Mouse (Mus musculus) hindlimb bud, embryonic 11.5 days (tissue): Measurements from ENCODE around the gene Nop58.
"Not testable (repeated sequence)": the region's sequence is repeated elsewhere in the genome, so short reads cannot be mapped to it uniquely, and the experiment has no call there.

Experiments used
- DNase-seq: peaks from one replicate; pipeline ENCODE4 v3.0.0-alpha.2; 2012; ENCODE audit warnings: low read depth, low spot score; ENCODE audit errors: extremely low spot score

The Nop58 gene

DNA sequence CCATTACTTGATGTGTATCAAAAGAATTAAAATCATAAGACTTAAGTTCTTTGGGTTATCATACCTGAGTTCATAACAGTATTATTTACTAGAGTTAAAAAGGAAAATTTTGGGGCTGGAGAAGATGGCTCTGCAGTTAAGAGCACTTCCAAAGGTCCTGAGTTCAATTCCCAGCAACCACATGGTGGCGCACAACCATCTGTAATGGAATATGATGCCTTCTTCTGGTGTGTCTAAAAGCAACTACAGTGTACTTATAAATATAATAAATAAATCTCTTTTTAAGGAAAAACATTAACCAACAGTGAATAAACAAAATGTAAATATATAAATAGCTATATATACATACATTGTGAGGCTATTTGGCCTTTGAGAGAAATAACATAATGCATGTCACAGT lies 17.0 kb downstream of the Nop58 start:
- no peak for DNase-seq

DNA sequence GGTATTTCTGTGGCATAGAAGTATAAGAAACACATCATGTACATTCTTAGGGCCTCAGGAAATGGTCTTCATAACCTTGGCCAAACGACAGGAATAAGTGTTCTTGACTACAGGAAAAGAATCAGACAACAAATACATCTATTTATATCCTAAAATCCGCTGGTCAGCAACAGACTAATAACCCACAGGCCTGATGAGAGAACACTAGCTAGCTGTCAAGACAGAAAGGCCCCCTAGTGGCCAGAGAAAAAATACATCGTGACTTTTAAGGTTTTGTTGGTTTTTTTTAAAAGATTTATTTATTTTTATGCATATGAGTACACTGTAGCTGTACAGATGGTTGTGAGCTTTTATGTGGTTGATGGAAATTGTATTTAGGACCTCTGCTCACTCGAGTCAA lies 35.1 kb downstream of the Nop58 start:
- DNase-seq = peak; percentile 16

DNA sequence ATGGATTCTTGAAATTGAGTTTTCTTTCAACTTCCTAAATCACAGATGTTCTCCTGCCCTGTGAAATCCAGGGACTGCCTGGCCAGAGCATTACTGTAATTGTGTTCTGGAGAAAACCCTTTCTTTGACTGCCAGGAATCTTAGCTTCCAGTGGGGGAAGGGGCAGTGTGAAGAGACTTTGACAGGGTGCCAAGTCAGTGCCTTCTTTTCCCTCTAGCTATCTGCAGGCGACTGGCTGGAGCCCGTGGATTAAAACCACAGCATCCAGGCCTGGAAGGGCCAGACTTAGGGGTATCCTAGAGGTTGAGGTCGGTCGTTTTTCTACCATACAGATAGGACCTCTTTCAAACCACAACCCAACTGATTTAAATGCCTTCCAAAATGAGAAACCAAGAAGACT lies 40.9 kb downstream of the Nop58 start:
- no peak for DNase-seq

DNA sequence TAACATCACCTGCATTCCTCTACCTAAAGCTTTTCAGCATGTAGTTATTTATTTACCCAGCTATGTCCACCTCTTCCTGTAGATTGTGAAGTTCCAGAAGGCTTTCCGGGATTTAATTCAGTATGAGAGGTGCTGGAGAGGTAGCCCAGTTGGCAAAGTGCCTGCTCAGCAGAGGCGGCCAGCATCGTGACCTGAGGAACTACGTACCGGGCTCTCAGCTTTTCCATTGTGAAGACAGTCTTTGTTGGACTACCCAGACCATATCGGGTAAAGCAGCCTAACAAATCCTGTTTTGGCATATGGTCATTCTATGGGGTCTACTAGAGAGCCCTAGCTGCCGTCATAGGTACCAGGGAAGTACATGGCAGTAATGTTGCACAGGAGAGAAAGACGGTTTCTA lies 45.3 kb downstream of the Nop58 start:
- no peak for DNase-seq

DNA sequence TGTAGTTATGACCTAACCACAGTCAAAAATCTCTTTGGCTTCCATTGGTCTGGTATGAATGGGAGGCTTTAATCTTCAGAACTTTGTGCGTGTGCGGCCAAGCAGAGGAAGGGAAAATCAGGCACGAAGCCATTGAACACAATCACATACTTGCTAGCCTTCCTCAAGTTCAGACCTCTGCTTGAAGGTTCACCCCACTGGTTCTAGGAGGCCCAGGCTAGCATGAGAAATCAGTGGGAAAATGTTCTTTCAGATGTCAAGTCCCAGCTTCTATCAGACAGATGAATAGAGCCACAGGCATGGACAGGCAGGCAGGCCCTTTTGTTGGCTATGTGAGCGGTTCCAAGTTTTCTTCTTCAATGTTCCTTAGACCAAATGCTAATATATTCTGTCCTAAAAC lies 46.0 kb downstream of the Nop58 start:
- DNase-seq = no peak

DNA sequence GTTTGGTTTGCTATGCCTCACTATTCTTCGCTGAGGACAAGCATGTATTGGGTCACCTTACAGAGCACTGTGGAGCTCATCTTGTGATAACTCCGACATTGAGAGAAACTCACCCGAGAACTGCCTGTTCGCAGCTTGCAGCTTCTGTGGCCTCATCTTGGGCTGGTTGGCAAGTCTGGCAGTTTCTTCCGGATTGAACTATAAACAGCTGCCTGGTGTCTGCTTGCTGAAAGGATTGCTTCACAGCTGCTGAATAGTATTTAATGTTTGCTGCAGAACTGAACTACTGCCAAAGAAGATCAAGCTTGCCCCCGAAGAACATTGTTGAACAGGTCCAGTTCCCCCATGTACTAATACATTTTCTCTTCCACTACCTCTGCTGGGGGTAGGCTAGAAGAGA lies 49.3 kb downstream of the Nop58 start:
- DNase-seq = no peak

DNA sequence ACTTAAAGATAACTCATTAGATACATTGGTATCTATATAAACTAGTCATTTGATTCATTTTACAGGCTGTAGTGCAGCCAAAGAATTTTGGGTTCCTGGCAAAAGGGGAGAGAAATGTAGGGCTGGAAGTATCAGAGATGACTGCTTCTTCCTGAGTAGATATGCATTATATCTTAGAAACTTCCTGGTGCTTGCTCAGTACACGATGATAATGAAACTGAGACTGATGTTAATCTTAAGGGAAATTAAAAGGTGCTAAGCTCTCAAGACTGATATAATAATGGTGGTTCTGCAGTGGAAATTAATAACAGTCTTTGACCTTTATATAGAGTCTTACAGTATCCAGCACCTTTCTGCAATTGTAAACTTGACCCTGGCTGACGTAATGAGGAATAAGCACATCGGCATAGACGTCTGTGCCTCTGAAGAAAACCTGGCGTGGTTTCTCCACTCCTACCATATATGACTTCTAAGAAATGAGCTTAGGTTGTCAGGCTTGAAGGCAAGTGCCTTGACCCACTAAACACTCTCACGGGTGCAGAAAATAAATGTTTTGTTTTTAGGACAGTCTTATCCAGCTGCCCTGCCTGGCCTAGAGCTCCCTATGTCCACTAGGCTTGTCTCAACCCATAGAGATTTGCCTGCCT lies 54.1 kb downstream of the Nop58 start:
- DNase-seq = no peak

DNA sequence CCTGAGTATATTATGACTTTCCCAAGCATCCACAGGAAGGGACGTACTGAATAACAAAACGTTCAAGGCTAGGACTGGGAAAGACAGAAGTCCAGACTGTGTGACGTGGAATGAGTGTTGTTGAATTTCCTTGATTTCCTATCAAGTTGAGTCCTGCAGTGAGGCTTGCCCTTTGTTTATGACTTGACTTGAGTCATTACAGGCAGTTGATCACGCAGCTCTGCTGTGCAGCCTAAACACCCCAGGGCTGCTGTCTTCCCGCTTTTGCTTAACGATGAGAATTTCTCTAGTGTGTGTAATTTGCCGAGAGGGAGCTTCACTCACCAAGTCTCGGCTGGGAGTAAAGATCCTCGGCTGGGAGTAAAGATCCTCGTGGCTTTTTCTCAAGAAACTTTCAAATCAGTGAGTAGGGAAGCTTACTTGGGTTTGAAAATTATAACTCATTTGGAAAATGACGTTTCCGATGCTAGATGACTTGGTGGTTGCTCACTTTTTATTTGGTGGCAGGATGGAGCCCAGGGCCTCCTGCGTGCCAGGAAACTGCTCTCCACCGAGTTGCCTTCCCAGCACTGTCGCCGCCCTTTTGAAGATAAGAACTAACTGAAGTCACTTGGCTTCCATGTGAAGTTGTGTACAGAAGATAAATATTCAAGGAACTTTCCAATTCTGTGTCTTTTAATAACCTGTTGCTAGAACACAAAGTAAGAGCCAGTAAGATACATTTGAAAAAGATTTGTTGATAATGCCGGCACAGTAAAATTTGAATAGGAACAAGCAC lies 55.0 kb downstream of the Nop58 start:
- no peak for DNase-seq

DNA sequence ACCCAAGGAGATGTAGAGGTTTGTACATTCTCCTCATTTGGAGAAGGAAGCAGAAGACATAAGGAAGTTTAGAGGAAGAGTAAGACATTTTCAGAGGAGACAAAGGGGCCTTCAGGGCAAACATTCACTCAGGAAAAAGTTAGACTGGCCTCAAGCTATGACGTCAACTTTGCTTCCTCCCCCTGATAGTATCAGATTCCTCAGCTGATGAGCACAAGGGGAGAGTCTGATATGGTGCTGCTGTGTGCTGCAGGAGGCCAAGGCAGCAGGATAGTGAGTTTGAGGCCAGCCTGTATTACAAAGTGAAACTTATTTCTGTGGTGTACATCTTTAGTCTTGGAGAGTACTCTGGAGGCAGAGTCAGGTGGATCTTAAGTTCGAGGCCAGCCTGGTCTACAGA lies 64.3 kb downstream of the Nop58 start:
- DNase-seq = no peak

DNA sequence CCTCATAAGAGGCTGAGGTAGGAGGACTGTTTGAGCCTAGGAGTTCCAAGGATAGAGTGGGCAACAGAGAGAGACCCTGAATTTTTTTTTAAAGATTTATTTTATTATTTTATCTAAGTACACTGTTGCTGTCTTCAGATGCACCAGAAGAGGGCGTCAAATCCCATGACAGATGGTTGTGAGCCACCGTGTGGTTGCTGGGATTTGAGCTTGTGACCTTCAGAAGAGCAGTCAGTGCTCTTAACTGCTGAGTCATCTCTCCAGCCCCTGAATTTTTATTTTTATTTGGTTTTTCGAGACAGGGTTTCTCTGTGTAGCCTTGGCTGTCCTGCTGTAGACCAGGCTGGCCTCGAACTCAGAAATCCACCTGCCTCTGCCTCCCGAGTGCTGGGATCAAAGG lies 65.0 kb downstream of the Nop58 start:
- DNase-seq = not testable (repeated sequence)

DNA sequence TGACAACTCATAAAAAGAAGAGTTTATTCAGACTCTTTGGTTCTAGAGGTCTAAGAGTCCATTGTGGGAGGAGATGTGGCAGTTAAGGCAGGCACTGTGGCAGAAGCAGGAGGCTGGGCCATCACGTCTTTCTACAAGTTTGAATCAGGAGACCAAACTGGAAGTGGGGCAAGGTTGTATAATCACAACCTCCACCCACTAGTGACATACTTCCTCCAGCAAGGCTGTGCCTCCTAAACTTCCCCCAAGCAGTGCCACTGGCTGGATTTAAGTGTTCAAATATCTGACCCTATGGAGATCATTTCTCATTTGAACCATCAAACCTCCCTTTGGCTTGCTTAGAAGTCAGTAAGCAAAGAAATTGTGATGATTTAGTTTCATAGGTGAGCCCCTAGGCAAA lies 70.5 kb downstream of the Nop58 start:
- no peak for DNase-seq

DNA sequence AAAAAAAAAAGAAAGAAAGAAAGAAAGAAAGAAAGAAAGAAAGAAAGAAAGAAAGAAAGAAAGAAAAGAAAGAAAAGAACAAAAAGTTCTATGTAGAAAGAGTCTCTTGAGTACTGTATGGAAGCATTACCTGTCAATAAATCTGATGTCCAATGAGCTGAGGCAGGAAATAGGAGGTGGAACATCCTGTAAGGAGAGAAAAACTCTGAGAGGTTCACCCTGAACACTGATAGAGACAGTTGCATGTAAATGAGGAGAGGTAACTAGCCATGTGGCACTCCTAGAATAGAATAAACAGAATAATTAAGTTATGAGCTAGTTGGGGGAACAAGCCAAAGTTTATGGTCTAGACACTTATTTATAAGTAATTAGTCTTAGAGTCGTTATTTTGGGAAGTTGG lies 73.6 kb downstream of the Nop58 start:
- DNase-seq = no peak

DNA sequence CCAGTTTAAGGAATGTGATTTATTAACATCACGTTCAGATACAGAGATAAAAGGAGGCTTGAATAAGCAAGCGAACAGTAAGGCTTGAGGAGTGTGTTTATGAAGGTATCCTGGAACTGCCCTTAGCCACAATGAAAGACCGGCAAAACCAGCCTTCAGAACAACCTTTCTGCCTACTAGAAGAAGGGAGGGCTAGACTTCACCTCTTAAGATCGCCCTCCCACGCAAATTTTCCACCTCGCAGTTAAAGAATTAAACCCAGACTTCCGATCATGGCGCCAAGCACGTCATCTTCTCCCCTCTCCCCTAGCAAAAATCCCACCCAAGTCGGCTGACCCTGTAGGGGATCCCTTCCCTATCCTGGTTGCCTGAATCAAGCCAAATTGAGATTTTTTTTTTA lies 77.4 kb downstream of the Nop58 start:
- DNase-seq = peak; percentile 22

DNA sequence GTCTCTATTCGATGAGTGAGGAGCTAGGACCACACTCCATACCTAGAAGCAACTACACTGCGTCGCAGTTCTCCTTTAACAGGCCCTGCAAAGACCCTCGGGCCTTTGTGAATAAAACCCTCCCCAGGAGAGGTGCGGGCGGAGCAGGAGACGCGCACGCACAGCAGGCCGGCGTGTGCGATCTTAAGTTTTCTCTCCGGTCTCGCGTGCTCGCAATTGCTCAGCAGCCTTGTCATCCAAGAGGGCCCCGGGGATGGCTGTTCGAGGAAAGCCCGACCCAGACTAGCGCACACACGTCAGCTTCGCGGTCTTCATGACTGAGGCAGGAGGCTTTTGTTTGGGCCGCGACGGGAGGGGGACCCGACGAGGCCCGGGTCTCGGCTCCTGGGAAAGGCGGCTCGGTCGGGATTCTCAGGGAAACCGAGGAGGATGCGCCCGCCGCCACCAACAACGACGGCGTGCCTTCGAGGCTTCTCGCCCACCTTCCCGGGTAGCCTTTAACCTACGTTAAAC lies 77.9 kb downstream of the Nop58 start:
- DNase-seq = no peak

DNA sequence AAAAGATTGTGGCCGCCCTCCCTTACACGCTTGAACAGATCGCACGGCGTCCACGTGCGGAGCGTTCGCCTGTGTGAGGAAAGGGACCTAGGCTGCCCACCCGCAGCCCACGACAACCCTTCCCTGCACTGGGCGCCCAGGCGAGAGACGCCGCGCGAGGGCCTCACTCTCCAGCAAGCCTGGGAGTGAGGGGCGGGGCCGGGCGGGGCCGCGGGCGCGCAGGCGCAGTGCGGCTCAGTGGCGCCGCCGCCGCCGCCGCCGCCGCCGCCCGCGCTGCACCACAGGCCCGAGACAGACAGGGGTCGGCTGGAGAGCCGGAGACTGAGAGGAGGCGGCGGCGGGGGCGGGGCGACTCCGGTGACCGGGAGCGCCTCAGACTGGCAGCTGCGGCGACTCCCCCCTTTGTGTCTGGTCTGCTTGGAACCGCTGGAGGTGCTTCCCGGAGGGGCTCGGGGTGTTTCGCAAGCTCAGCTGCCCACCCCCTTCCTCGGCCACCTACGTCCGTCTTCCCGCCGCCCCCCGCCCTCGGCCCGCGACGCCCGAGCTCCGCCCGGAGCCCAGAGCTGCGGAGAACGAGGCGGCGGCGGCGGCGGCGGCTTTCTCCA lies 78.5 kb downstream of the Nop58 start, which contains the start of gene Bmpr2:
Gene Bmpr2, plus strand, starts transcription at position 237 of the 605 bp plus-strand sequence.
- DNase-seq = peak; percentile 30

DNA sequence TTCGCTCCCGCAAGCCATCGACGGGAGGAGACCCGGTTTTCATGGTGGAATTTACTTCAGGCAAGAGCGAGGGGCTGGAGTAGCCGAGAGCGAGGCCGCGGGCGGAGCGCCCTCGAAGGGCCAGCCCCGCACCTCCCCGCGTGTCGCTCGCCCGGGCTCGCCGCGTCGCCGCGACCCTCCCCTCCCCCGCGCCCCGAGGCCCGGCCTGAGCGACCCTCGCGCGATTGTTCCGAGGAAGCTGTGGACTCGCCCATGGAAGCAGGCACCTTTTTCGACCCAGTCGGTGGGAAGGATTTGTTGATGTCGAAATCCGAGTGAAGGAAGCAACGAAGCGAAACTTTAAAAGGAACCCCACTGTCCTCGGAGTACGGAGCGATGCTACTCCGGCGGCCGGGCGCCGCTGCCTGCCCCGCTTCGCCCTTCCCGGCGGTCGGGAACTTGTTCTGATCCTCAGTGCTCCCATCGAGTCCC lies 79.0 kb downstream of the Nop58 start:
- no peak for DNase-seq

DNA sequence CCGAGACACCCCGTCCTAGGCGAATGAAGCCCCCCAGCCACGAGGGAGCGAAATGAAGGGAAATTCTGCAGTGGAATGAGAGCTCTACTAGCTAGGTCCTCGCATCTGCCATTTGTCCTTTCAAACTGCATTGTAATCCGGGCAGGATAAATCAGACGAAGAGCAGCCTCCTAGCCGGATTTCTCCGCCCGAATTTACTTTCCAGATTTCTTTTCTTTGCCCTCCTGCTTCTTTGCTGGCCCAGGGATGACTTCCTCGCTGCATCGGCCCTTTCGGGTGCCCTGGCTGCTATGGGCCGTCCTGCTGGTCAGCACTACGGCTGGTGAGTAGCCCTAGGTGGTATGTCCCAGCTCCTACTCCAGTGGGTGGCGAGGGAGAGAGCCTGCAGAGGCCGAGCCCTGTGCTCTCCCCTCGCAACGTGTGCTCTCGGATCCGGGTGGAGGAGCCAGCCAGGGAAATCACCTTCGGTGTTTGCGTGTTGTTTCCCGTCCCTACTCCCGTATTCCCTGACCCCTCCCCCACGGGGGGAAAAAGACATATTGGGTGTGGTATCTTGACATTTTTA lies 79.7 kb downstream of the Nop58 start:
- no peak for DNase-seq

DNA sequence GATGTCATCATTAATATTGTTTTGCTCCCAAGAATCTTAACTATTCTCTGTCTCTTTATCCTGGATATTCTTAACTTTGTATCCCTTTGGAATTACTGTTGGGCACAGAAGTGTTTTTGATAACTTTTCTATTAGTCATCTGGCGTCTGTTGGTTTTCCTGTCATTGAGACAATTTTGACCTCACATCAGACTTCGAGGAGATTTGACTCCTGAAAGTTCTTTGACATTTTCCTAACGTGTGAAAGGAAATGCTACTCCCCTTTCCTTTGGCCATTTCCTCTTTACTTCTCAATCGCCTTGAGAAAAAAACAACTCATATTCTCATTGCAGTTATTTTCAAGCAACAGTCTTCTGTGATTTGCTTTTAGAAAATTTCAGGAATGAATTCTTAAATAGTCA lies 80.5 kb downstream of the Nop58 start:
- DNase-seq = no peak

DNA sequence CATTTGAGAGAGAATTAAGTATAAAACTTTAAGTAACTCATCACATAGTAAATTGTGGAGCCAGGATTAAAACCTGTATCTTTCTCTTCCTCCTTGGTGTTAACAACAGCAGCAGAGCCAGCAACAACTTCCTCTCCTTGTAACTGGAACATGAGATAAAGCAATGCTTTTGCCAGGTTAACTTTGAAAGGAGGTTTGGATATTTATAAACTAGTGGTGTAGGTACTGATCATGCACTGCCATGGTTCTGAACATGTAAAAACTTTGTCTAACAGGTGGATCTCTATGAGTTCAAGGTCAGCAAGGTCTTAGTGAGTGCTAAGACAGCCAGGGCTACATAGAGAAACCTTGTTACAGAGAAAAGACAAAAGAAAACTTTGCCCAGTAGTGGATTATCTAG lies 81.9 kb downstream of the Nop58 start:
- no peak for DNase-seq
